10 mouse cellular contexts compared by ENCODE assay signal in the genomic region with DNA sequence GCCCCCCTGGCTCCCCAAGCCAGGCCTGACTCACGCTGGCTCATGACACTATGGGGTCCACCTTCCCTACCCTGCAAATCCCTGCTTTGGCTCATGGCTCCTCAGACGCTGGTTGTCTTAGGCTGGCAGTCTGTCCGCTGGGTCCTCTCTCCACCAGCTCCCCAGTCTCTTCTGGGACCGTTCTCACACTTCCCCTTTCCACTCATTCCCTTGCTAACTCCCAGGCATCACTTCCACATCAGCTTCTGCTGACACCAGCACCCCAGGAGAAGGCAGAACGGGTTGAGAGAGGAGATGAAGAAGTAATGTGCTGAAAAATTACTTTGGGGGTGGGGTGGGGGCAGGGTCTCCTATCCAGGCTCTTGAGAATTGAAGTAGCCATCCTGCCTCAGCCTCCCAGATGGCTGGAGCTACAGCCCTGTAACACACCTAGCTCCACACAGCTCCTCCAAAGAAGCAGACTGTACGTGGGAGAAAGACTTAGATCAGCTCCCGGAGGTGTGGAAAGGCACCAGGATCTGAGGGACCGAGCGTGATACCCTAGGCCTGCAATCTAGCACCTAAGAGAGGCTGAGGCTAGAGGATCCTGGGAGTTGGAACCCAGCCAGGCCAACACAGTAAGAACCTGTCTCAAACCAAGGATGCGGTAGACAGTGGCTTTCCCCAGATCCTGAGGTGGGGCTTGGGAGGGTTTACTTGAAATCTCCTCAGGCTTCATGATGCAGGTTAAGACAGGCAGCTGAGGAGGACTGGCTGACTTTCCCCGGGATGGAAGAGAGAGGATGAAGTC. TPM values are rescaled to one million over a fixed set of nuclear protein-coding genes. Genes with fewer than 3 reads are reported as not detected.
A peak's percentile ranks its signal among the peaks of the same experiment; 100 is the strongest.
DNase-seq lines count a peak whose midpoint lies in the region; ATAC-seq and TF ChIP-seq lines count a peak whose summit lies in the region.
"Had no signal": no experiment of that assay in that cellular context is flagged by ENCODE, and none has a peak within 500 bp of the region (broad histone marks: within the 10 kb centered on the region; RNA-seq: fewer than 3 reads in every experiment).

No protein-coding gene starts in this region.

- no peak overlapping the region for H3K9ac ChIP-seq in heart, embryonic 15.5 days
- H3K9ac ChIP-seq in midbrain, embryonic 14.5 days (replicated peaks; ENCODE audit: low read length) = 0 out of 2 replicates have a peak overlapping the region, but pooled peaks have one; percentile 9
- H3K9ac ChIP-seq in midbrain, embryonic 15.5 days = no peak overlapping the region

- 50% methylated on average over 11 of the region's 11 CpGs for WGBS in heart, embryonic 15.5 days
- WGBS in midbrain, embryonic 14.5 days = 70% methylated on average over 11 of the region's 11 CpGs
- WGBS in midbrain, embryonic 15.5 days = 76% methylated on average over 11 of the region's 11 CpGs

- no peak for TF ChIP-seq CTCF in cortical plate, adult 2 months (IDR thresholded peaks at IDR 0.05; ENCODE audit: extremely low read depth, insufficient read depth, low read length)

- H3K27ac ChIP-seq in heart, embryonic 15.5 days = peak overlapping the region; percentile 6; the same call in 1 of the 2 replicates
- no peak overlapping the region for H3K27ac ChIP-seq in midbrain, embryonic 14.5 days (replicated peaks; ENCODE audit: low read depth, low read length)
- no peak overlapping the region for H3K27ac ChIP-seq in midbrain, embryonic 15.5 days
- H3K27ac ChIP-seq in cortical plate, adult 2 months (ENCODE audit: insufficient read depth, low read length) = peak overlapping the region; percentile 75
- H3K27ac ChIP-seq: embryonic facial prominence, embryonic 12.5 days had no signal

- H3K27me3 ChIP-seq in heart, embryonic 15.5 days = no peaks in the 10 kb centered on the region
- H3K27me3 ChIP-seq in midbrain, embryonic 14.5 days (ENCODE audit: control insufficient read depth, insufficient read depth, low read length) = no peaks in the 10 kb centered on the region
- H3K27me3 ChIP-seq in midbrain, embryonic 15.5 days (replicated peaks) = no peaks in the 10 kb centered on the region
- H3K27me3 ChIP-seq: embryonic facial prominence, embryonic 12.5 days had no signal

- no peak for DNase-seq in heart, adult 9 months (ENCODE audit: low spot score in 2 of 2)
- DNase-seq in midbrain, embryonic 14.5 days = no peak
- DNase-seq in urinary bladder, adult 2 months (ENCODE audit: low spot score) = no peak
- no peak for DNase-seq in retina, postnatal 1 day
- DNase-seq: kidney, postnatal 14 days had no signal

- H3K4me3 ChIP-seq in heart, embryonic 15.5 days = no peak overlapping the region
- no peak overlapping the region for H3K4me3 ChIP-seq in midbrain, embryonic 14.5 days (replicated peaks; ENCODE audit: low read depth, low read length)
- no peak overlapping the region for H3K4me3 ChIP-seq in midbrain, embryonic 15.5 days
- no peak overlapping the region for H3K4me3 ChIP-seq in cortical plate, adult 2 months (ENCODE audit: insufficient read depth, low read length)
- H3K4me3 ChIP-seq: embryonic facial prominence, embryonic 12.5 days had no signal

- 0 out of 2 replicates have a peak, but pooled peaks cover 5% of the 10 kb centered on the region for H3K4me1 ChIP-seq in heart, embryonic 15.5 days (replicated peaks)
- no peaks in the 10 kb centered on the region for H3K4me1 ChIP-seq in midbrain, embryonic 14.5 days (ENCODE audit: control insufficient read depth, insufficient read depth, low read length)
- H3K4me1 ChIP-seq in midbrain, embryonic 15.5 days = no peaks in the 10 kb centered on the region
- peaks cover 2% of the 10 kb centered on the region; the same call in 1 of the 2 replicates for H3K4me1 ChIP-seq in cortical plate, adult 2 months (ENCODE audit: control insufficient read depth, insufficient read depth, low read length)
- H3K4me1 ChIP-seq: embryonic facial prominence, embryonic 12.5 days had no signal

- H3K9me3 ChIP-seq in heart, embryonic 15.5 days (replicated peaks) = no peaks in the 10 kb centered on the region
- no peaks in the 10 kb centered on the region for H3K9me3 ChIP-seq in midbrain, embryonic 14.5 days (ENCODE audit: control insufficient read depth, low read length)
- H3K9me3 ChIP-seq in midbrain, embryonic 15.5 days = no peaks in the 10 kb centered on the region
- H3K9me3 ChIP-seq: embryonic facial prominence, embryonic 12.5 days had no signal

- no peak for TF ChIP-seq POLR2A in cortical plate, adult 2 months (IDR thresholded peaks at IDR 0.05; ENCODE audit: extremely low read depth, insufficient read depth, low read length)

- ATAC-seq in heart, embryonic 15.5 days (replicated peaks; ENCODE audit: insufficient number of reproducible peaks, insufficient read depth, low FRiP score, low read depth) = no peak
- ATAC-seq in midbrain, embryonic 14.5 days (ENCODE audit: low FRiP score, low TSS enrichment) = no peak
- no peak for ATAC-seq in midbrain, embryonic 15.5 days (replicated peaks)
- 0 out of 2 replicates have a peak, but pooled peaks have one; percentile 23 for ATAC-seq in neutrophil, adult 5-6 weeks (ENCODE audit: extremely low read depth, insufficient number of reproducible peaks, low FRiP score, poor library complexity, severe bottlenecking)

- no peaks in the 10 kb centered on the region for H3K36me3 ChIP-seq in heart, embryonic 15.5 days
- no peaks in the 10 kb centered on the region for H3K36me3 ChIP-seq in midbrain, embryonic 14.5 days (ENCODE audit: control insufficient read depth, insufficient read depth, low read length)
- no peaks in the 10 kb centered on the region for H3K36me3 ChIP-seq in midbrain, embryonic 15.5 days (replicated peaks)
- H3K36me3 ChIP-seq: embryonic facial prominence, embryonic 12.5 days had no signal

- no peak overlapping the region for H3K4me2 ChIP-seq in heart, embryonic 15.5 days
- no peak overlapping the region for H3K4me2 ChIP-seq in midbrain, embryonic 14.5 days (ENCODE audit: low read length)
- H3K4me2 ChIP-seq in midbrain, embryonic 15.5 days = no peak overlapping the region
- H3K4me2 ChIP-seq: embryonic facial prominence, embryonic 12.5 days had no signal

RNA-seq across cellular contexts. Expression of a gene that starts 3.2 kb away (rescaled TPM):
- polyA plus RNA-seq in heart, embryonic 15.5 days (2015; fragmentation: Nextera tagmentation; extraction: Ambion mirVana) = 7.5 and 9.6 TPM in 2 replicates
- 3.3 and 8.8 TPM in 2 replicates for polyA plus RNA-seq in midbrain, embryonic 14.5 days (2014; fragmentation: Nextera tagmentation; extraction: Ambion mirVana)
- 7.3 and 8.2 TPM in 2 replicates for polyA plus RNA-seq in midbrain, embryonic 15.5 days (2015; fragmentation: Nextera tagmentation; extraction: Ambion mirVana)
- polyA plus RNA-seq in cortical plate, adult 2 months (2012; rRNA removed) = 13.0 and 13.2 TPM in 2 replicates
- 5.3 and 8.0 TPM in 2 replicates for total RNA-seq in neutrophil, adult 5-6 weeks (2017)
- polyA plus RNA-seq in urinary bladder, adult 2 months (2012; rRNA removed) = 11.2 and 13.3 TPM in 2 replicates

RNA-seq across cellular contexts. Expression of a gene that starts 7.9 kb away (rescaled TPM):
- 95.1 and 142 TPM in 2 replicates for polyA plus RNA-seq in heart, embryonic 15.5 days (2015; fragmentation: Nextera tagmentation; extraction: Ambion mirVana)
- polyA plus RNA-seq in midbrain, embryonic 14.5 days (2014; fragmentation: Nextera tagmentation; extraction: Ambion mirVana) = 191 and 194 TPM in 2 replicates
- polyA plus RNA-seq in midbrain, embryonic 15.5 days (2015; fragmentation: Nextera tagmentation; extraction: Ambion mirVana) = 188 and 203 TPM in 2 replicates
- polyA plus RNA-seq in cortical plate, adult 2 months (2012; rRNA removed) = 269 and 273 TPM in 2 replicates
- total RNA-seq in neutrophil, adult 5-6 weeks (2017) = 73.3 and 76.1 TPM in 2 replicates
- 170 and 213 TPM in 2 replicates for polyA plus RNA-seq in urinary bladder, adult 2 months (2012; rRNA removed)

RNA-seq across cellular contexts. Expression of a gene that starts 15.6 kb away (rescaled TPM):
- 8.1 and 12.2 TPM in 2 replicates for polyA plus RNA-seq in heart, embryonic 15.5 days (2015; fragmentation: Nextera tagmentation; extraction: Ambion mirVana)
- polyA plus RNA-seq in midbrain, embryonic 14.5 days (2014; fragmentation: Nextera tagmentation; extraction: Ambion mirVana) = 3.8 and 9.0 TPM in 2 replicates
- 7.6 and 9.2 TPM in 2 replicates for polyA plus RNA-seq in midbrain, embryonic 15.5 days (2015; fragmentation: Nextera tagmentation; extraction: Ambion mirVana)
- 18.9 and 20.2 TPM in 2 replicates for polyA plus RNA-seq in cortical plate, adult 2 months (2012; rRNA removed)
- 534 and 685 TPM in 2 replicates for total RNA-seq in neutrophil, adult 5-6 weeks (2017)
- 20.4 and 23.0 TPM in 2 replicates for polyA plus RNA-seq in urinary bladder, adult 2 months (2012; rRNA removed)

RNA-seq across cellular contexts. Expression of a gene that starts 21.6 kb away (rescaled TPM):
- polyA plus RNA-seq in heart, embryonic 15.5 days (2015; fragmentation: Nextera tagmentation; extraction: Ambion mirVana) = 1.5 and 4.8 TPM in 2 replicates
- 0.74 and 0.84 TPM in 2 replicates for polyA plus RNA-seq in midbrain, embryonic 14.5 days (2014; fragmentation: Nextera tagmentation; extraction: Ambion mirVana)
- 0.58 and 0.78 TPM in 2 replicates for polyA plus RNA-seq in midbrain, embryonic 15.5 days (2015; fragmentation: Nextera tagmentation; extraction: Ambion mirVana)
- 0.71 and 1.5 TPM in 2 replicates for polyA plus RNA-seq in cortical plate, adult 2 months (2012; rRNA removed)
- total RNA-seq in neutrophil, adult 5-6 weeks (2017) = 212 and 285 TPM in 2 replicates
- polyA plus RNA-seq in urinary bladder, adult 2 months (2012; rRNA removed) = 2.6 and 3.5 TPM in 2 replicates

RNA-seq across cellular contexts. Expression of a gene that starts 29.2 kb away (rescaled TPM):
- polyA plus RNA-seq in heart, embryonic 15.5 days (2015; fragmentation: Nextera tagmentation; extraction: Ambion mirVana) = 0.43 TPM in 1 of 2 replicates, not detected in the other
- not detected in 2 replicates for polyA plus RNA-seq in midbrain, embryonic 14.5 days (2014; fragmentation: Nextera tagmentation; extraction: Ambion mirVana)
- not detected in 2 replicates for polyA plus RNA-seq in midbrain, embryonic 15.5 days (2015; fragmentation: Nextera tagmentation; extraction: Ambion mirVana)
- polyA plus RNA-seq in cortical plate, adult 2 months (2012; rRNA removed) = 0.06 and 0.11 TPM in 2 replicates
- 16.4 and 18.2 TPM in 2 replicates for total RNA-seq in neutrophil, adult 5-6 weeks (2017)
- polyA plus RNA-seq in urinary bladder, adult 2 months (2012; rRNA removed) = 0.55 and 0.83 TPM in 2 replicates

Comparison
In these comparisons a context has a peak if more than half of its experiments do, and no peak if none do; other contexts are left out.
1. H3K27ac ChIP-seq: peak in heart, embryonic 15.5 days (single experiment) and cortical plate, adult 2 months (single experiment); none in midbrain, embryonic 14.5 days (single experiment) and midbrain, embryonic 15.5 days (single experiment).